Mouse (Mus musculus) myocyte (in vitro differentiated cells): Measurements from ENCODE around the gene Metrnl. TPM values are rescaled to one million over a fixed set of nuclear protein-coding genes. Genes with fewer than 3 reads are reported as not detected.
A peak's percentile ranks its signal among the peaks of the same experiment; 100 is the strongest.

Experiments used
- H3K27me3 ChIP-seq: one replicate; pipeline ENCODE4 v1.6.1; 2011; ENCODE audit not compliant: control insufficient read depth, insufficient read depth, insufficient read length
- H3K36me3 ChIP-seq: one replicate; pipeline ENCODE4 v1.6.1; 2011; ENCODE audit not compliant: control insufficient read depth, insufficient read depth
- H3K4me2 ChIP-seq: one replicate; pipeline ENCODE4 v1.6.1; 2011; ENCODE audit warnings: low read depth, control low read depth
- H3K4me3 ChIP-seq: one replicate; pipeline ENCODE4 v1.5.1; 2011; ENCODE audit warnings: mild to moderate bottlenecking, control low read depth, moderate library complexity
- H3K79me2 ChIP-seq: one replicate; pipeline ENCODE4 v1.6.1; 2011; ENCODE audit not compliant: control insufficient read depth, insufficient read depth
- H3ac ChIP-seq: one replicate; pipeline ENCODE4 v1.6.1; 2011; ENCODE audit not compliant: control insufficient read depth, insufficient read length
- CEBPB ChIP-seq: IDR thresholded peaks from 2 replicates; pipeline ENCODE4 v1.6.1; 2011; ENCODE audit warnings: mild to moderate bottlenecking, moderate library complexity; ENCODE audit not compliant: poor library complexity, insufficient read depth, severe bottlenecking
- E2F4 ChIP-seq: IDR thresholded peaks from one replicate; pipeline ENCODE4 v1.6.1; 2011; ENCODE audit warnings: mild to moderate bottlenecking, control low read depth, moderate library complexity; ENCODE audit not compliant: insufficient read depth
- MAX ChIP-seq: IDR thresholded peaks from one replicate; pipeline ENCODE4 v1.6.1; 2011; ENCODE audit warnings: low read depth, mild to moderate bottlenecking, control low read depth
- MYOD1 ChIP-seq, 3 experiments: IDR thresholded peaks; one replicate each; pipeline ENCODE4 v1.6.1; 2011; ENCODE audit warnings: control low read depth in 2 of 3, low read depth in 2 of 3, mild to moderate bottlenecking in 2 of 3, moderate library complexity in 1 of 3; ENCODE audit not compliant: insufficient read length in 2 of 3, control insufficient read depth in 1 of 3
- MYOG ChIP-seq, 3 experiments: IDR thresholded peaks; one replicate each; pipeline ENCODE4 v1.6.1; 2011; ENCODE audit warnings: control low read depth in 2 of 3, low read depth in 2 of 3, mild to moderate bottlenecking in 2 of 3; ENCODE audit not compliant: insufficient read length in 2 of 3, control insufficient read depth in 1 of 3, insufficient read depth in 1 of 3
- POLR2A ChIP-seq: IDR thresholded peaks from one replicate; pipeline ENCODE4 v1.6.1; 2011; ENCODE audit warnings: low read depth, mild to moderate bottlenecking, control low read depth, moderate library complexity; ENCODE audit not compliant: insufficient read length
- POLR2AphosphoS2 ChIP-seq: IDR thresholded peaks from one replicate; pipeline ENCODE4 v1.6.1; 2011; ENCODE audit warnings: low read depth, control low read depth; ENCODE audit not compliant: insufficient read length
- REST ChIP-seq: IDR thresholded peaks from one replicate; pipeline ENCODE4 v1.6.1; 2011; ENCODE audit warnings: mild to moderate bottlenecking, control low read depth, moderate library complexity; ENCODE audit not compliant: insufficient read depth, insufficient read length
- SRF ChIP-seq: IDR thresholded peaks from one replicate; pipeline ENCODE4 v1.6.1; 2011; ENCODE audit warnings: low read depth; ENCODE audit not compliant: control insufficient read depth, insufficient read length
- TCF12 ChIP-seq: IDR thresholded peaks from one replicate; pipeline ENCODE4 v1.6.1; 2011; ENCODE audit warnings: mild to moderate bottlenecking, control low read depth; ENCODE audit not compliant: poor library complexity, insufficient read depth, severe bottlenecking
- TCF3 ChIP-seq: IDR thresholded peaks from one replicate; pipeline ENCODE4 v1.6.1; 2011; ENCODE audit warnings: low read depth, control low read depth; ENCODE audit not compliant: insufficient read length
- USF1 ChIP-seq: IDR thresholded peaks from one replicate; pipeline ENCODE4 v1.6.1; 2011; ENCODE audit warnings: low read depth, mild to moderate bottlenecking, control low read depth, moderate library complexity
- polyA plus RNA-seq: library from polyadenylated mRNA; unstranded; fragments of >200 nt; fragmentation: generic; extraction: Trizol; gene quantifications from one replicate; pipeline ENCODE4 v1.2.1, GENCODE M21; 2012; ENCODE audit warnings: missing spikeins

Gene Metrnl
- polyA plus RNA-seq, 1 experiment: 44.0 TPM

DNA sequence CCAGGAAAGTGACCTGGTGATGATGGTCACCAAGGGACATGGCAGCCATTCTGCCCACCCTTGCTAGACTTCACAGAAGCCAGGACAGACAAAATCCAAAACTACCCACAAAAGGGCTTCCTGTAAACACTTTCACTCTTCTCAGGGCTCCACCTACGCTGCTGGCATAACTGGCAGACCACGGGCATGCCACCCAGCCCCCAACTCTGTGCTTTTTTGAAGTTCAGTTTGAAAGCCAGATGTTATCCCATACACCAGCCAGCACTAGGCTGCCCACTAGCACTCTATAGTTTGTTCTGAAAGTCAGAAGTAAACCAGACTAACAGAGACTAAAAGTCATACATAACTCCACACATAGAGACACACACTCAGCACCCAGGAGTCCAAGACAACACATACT, 13.3 kb upstream of the Metrnl start:
- no peaks in the 10 kb centered on the region for H3K79me2 ChIP-seq
- H3K4me3 ChIP-seq: no peak overlapping the region
- H3K27me3 ChIP-seq: no peaks in the 10 kb centered on the region
- no peak overlapping the region for H3K4me2 ChIP-seq
- TF ChIP-seq TCF12 (no peak), MYOD1 (IDR thresholded peaks at IDR 0.05; ENCODE audit: control insufficient read depth in 1 of 3, insufficient read length in 2 of 3, low read depth in 2 of 3) (no peak), USF1 (no peak), MYOG (IDR thresholded peaks at IDR 0.05; ENCODE audit: control insufficient read depth in 1 of 3, insufficient read depth in 1 of 3, insufficient read length in 2 of 3, low read depth in 2 of 3) (no peak), POLR2AphosphoS2 (no peak), MAX (no peak), CEBPB (no peak), E2F4 (no peak), SRF (no peak), REST (no peak), POLR2A (no peak), TCF3 (no peak)
- H3K36me3 ChIP-seq: no peaks in the 10 kb centered on the region
- no peak overlapping the region for H3ac ChIP-seq

DNA sequence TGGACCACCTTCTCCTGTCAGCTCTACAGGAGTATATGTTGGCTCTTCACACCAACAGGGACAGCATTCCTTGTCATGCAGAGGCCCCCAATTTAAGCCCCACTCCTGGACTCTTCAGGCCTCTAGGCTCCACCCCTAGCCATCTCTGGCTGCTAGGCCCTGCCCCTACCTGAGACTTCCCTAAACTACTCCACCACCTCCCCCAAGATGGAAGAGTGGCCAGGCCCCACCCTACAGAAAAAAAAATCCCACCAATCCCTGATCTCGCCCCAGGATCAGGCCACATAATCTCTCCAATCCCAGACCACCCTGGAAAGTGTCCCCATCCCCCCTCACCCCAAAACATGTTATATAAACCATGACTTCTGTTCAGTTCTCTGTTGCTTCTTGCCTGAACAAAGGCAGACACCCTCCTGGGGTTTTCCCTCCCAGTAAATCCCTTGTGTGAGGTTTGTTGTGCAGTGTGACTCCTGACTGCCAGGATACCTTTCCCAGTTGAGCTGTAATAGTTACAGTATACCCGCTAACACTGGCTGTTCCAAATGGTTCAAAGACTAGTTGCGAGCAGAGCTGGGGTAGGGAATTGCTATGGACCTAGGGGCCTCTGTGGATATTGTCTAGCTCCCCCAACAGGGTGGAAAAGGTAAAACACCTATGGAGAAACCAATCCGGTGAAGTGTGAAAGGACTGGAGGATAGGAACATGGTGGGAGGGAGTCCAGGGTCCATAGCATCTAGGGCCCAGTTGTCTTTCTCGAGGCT, 5.9 kb upstream of the Metrnl start:
- Histone ChIP-seq H3K4me2 (no peak overlapping the region), H3ac (no peak overlapping the region), H3K79me2 (no peaks in the 10 kb centered on the region), H3K4me3 (no peak overlapping the region), H3K36me3 (no peaks in the 10 kb centered on the region), H3K27me3 (no peaks in the 10 kb centered on the region)
- no peak for TF ChIP-seq TCF12
- TF ChIP-seq MYOD1 (IDR thresholded peaks at IDR 0.05; ENCODE audit: control insufficient read depth in 1 of 3, insufficient read length in 2 of 3, low read depth in 2 of 3): no peak
- TF ChIP-seq POLR2AphosphoS2: no peak
- no peak for TF ChIP-seq POLR2A
- TF ChIP-seq MAX: no peak
- no peak for TF ChIP-seq MYOG (IDR thresholded peaks at IDR 0.05; ENCODE audit: control insufficient read depth in 1 of 3, insufficient read depth in 1 of 3, insufficient read length in 2 of 3, low read depth in 2 of 3)
- TF ChIP-seq TCF3: no peak
- TF ChIP-seq REST: no peak
- TF ChIP-seq CEBPB: no peak
- no peak for TF ChIP-seq SRF
- TF ChIP-seq USF1: no peak
- TF ChIP-seq E2F4: no peak

DNA sequence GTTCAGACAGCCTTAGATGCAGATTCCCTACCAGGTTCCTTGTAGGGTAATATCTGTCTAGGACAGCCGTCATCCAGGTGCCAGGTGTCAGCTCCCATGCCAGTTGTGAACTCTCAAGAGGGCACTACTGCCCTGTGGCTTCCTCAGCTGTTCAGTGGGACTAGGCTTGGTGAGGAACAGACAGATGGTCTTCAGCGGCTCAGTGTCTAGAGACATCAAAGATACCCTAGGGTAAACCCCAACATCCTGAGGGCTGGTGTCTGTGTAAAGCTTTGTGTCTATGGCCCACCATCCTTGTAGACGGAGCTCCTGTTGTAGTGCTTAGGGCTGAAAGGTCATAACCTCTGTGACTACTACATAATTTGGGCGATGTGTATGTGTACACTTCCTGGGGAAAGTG, 4.1 kb upstream of the Metrnl start:
- Histone ChIP-seq H3K4me2 (no peak overlapping the region), H3K79me2 (no peaks in the 10 kb centered on the region), H3K36me3 (no peaks in the 10 kb centered on the region), H3ac (no peak overlapping the region), H3K27me3 (no peaks in the 10 kb centered on the region), H3K4me3 (no peak overlapping the region)
- no peak for TF ChIP-seq E2F4
- TF ChIP-seq TCF12: no peak
- TF ChIP-seq MYOD1 (IDR thresholded peaks at IDR 0.05; ENCODE audit: control insufficient read depth in 1 of 3, insufficient read length in 2 of 3, low read depth in 2 of 3): peak in 2 of 3 experiments; percentile 77 to 79
- peak in 2 of 3 experiments; percentile 68 to 80 for TF ChIP-seq MYOG (IDR thresholded peaks at IDR 0.05; ENCODE audit: control insufficient read depth in 1 of 3, insufficient read depth in 1 of 3, insufficient read length in 2 of 3, low read depth in 2 of 3)

DNA sequence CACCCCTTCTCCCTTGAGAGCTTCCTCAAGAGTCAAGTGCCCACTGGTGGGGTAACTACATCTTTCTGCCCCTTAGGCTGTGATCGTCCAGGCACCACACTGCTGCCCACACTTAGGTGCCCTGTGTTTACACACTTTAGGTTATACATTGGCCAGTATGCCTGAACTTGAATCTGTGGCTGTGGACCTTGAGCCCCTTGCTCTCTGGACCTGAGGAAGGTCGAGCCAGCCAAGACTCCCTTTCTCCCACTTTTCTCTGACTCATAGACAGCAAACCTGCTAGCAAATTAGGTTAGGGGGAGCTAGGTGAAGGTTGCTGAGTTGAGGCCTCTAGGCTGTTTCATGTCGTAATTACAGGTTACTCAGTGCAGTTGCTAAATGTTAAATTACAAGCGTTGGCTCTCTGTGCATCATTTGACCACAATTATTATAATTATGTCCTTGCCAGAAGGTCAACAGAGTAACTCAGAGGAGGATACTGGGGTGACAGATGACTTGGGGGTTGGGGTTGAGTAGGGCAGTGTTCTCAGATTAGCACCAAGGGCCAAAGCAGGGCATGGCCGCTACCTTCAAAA, 2.9 kb upstream of the Metrnl start:
- H3K27me3 ChIP-seq: no peaks in the 10 kb centered on the region
- TF ChIP-seq POLR2A: no peak
- TF ChIP-seq USF1: no peak
- TF ChIP-seq REST: no peak
- no peak for TF ChIP-seq MYOG (IDR thresholded peaks at IDR 0.05; ENCODE audit: control insufficient read depth in 1 of 3, insufficient read depth in 1 of 3, insufficient read length in 2 of 3, low read depth in 2 of 3)
- TF ChIP-seq SRF: no peak
- TF ChIP-seq POLR2AphosphoS2: no peak
- TF ChIP-seq MAX: no peak
- no peak for TF ChIP-seq CEBPB
- no peak overlapping the region for H3K4me2 ChIP-seq
- no peak overlapping the region for H3ac ChIP-seq
- no peak overlapping the region for H3K4me3 ChIP-seq
- peaks cover 7% of the 10 kb centered on the region for H3K79me2 ChIP-seq
- H3K36me3 ChIP-seq: no peaks in the 10 kb centered on the region
